Mouse (Mus musculus) heart, embryonic 14.5 days (tissue): ENCODE measurements around the gene Gm3646. TPM values are rescaled to one million over a fixed set of nuclear protein-coding genes. Genes with fewer than 3 reads are reported as not detected.

Experiments
- ATAC-seq: fragments of 200-750 bp; cut with Nextera tagmentation; 2 replicates; pipeline ENCODE4 v1.8.0; 2017; ENCODE audit warnings: low read depth, moderate TSS enrichment; ENCODE audit not compliant: insufficient number of reproducible peaks, insufficient read depth, low FRiP score
- H3K27ac ChIP-seq, 2 experiments: fragments of 200-500 bp in 1 of 2; fragments of 300-500 bp in 1 of 2; sonication (generic) in 1 of 2; replicated peaks in 1 of 2; 2 replicates each; pipeline ENCODE4 v1.5.1; 2012 to 2014; ENCODE audit warnings: low read depth in 2 of 2, low read length in 2 of 2, control low read depth in 1 of 2, mild to moderate bottlenecking in 1 of 2, mixed read lengths in 1 of 2; ENCODE audit not compliant: control insufficient read depth in 1 of 2, insufficient read depth in 1 of 2
- H3K27me3 ChIP-seq: fragments of 300-500 bp; sonication (generic); 2 replicates; pipeline ENCODE4 v1.6.1; 2014; ENCODE audit warnings: mild to moderate bottlenecking, low read length, control low read depth; ENCODE audit not compliant: control insufficient read depth, insufficient read depth
- H3K36me3 ChIP-seq: fragments of 300-500 bp; sonication (generic); 2 replicates; pipeline ENCODE4 v1.6.1; 2014; ENCODE audit warnings: mild to moderate bottlenecking, control low read depth, low read length, mixed read lengths; ENCODE audit not compliant: control insufficient read depth, insufficient read depth
- H3K4me1 ChIP-seq, 2 experiments: fragments of 200-500 bp in 1 of 2; fragments of 300-500 bp in 1 of 2; sonication (generic) in 1 of 2; 2 replicates each; pipeline ENCODE4 v1.6.1; 2012 to 2014; ENCODE audit warnings: low read length in 2 of 2, control low read depth in 1 of 2, mixed read lengths in 1 of 2; ENCODE audit not compliant: control insufficient read depth in 2 of 2, insufficient read depth in 2 of 2
- H3K4me2 ChIP-seq: fragments of 300-500 bp; sonication (generic); 2 replicates; pipeline ENCODE4 v1.6.1; 2014; ENCODE audit warnings: mild to moderate bottlenecking, low read length
- H3K4me3 ChIP-seq, 2 experiments: fragments of 200-500 bp in 1 of 2; fragments of 300-500 bp in 1 of 2; sonication (generic) in 1 of 2; 2 replicates each; pipeline ENCODE4 v1.5.1; 2012 to 2014; ENCODE audit warnings: low read length in 2 of 2, mild to moderate bottlenecking in 2 of 2, control low read depth in 1 of 2, low read depth in 1 of 2, moderate library complexity in 1 of 2; ENCODE audit not compliant: control insufficient read depth in 1 of 2, insufficient read depth in 1 of 2
- H3K9ac ChIP-seq: fragments of 300-500 bp; sonication (generic); 2 replicates; pipeline ENCODE4 v1.6.1; 2014; ENCODE audit warnings: mild to moderate bottlenecking, low read length
- H3K9me3 ChIP-seq: fragments of 300-500 bp; sonication (generic); 2 replicates; pipeline ENCODE4 v1.6.1; 2016; ENCODE audit warnings: low read length, control low read depth; ENCODE audit not compliant: control insufficient read depth
- WGBS: fragments of 180-500 bp; shearing (Covaris S2); extraction: QIAGEN DNeasy Blood & Tissue Kit; methylation state at CpG from one replicate; pipeline ENCODE4 v1.1.7; 2014; 5-methylcytosine and 5-hydroxymethylcytosine counted together
- polyA plus RNA-seq: library from polyadenylated mRNA; unstranded; fragments of >200 nt; fragmentation: Nextera tagmentation; extraction: Ambion mirVana; gene quantifications from 2 replicates; pipeline ENCODE4 v1.2.1, GENCODE M21; 2014

Gene Gm3646
- polyA plus RNA-seq, 1 experiment from 2014 or later: 3.6 TPM

GRCm38 (mm10) chr1:39779111-39779980, 25.8 kb downstream of the Gm3646 start:
- no peak overlapping the region for H3K4me3 ChIP-seq
- WGBS: 64% methylated on average over 16 of the region's 16 CpGs
- ATAC-seq: no peak
- no peaks in the 10 kb centered on the region for H3K27me3 ChIP-seq
- no peak overlapping the region for H3K9ac ChIP-seq
- no peak overlapping the region for H3K4me2 ChIP-seq
- H3K9me3 ChIP-seq: no peaks in the 10 kb centered on the region
- no peaks in the 10 kb centered on the region for H3K36me3 ChIP-seq
- no peak overlapping the region for H3K27ac ChIP-seq
- H3K4me1 ChIP-seq: peaks cover 0 to 2% of the 10 kb centered on the region in 2 experiments; a peak in 1 of 4 replicates

GRCm38 (mm10) chr1:39773991-39774729, 31.0 kb downstream of the Gm3646 start:
- WGBS: 81% methylated on average over 14 of the region's 14 CpGs
- no peak overlapping the region for H3K27ac ChIP-seq
- peaks cover 7 to 11% of the 10 kb centered on the region in 2 experiments; a peak in 3 of 4 replicates for H3K4me1 ChIP-seq
- no peak for ATAC-seq
- H3K27me3 ChIP-seq: no peaks in the 10 kb centered on the region
- H3K9ac ChIP-seq: no peak overlapping the region
- no peaks in the 10 kb centered on the region for H3K36me3 ChIP-seq
- no peaks in the 10 kb centered on the region for H3K9me3 ChIP-seq
- H3K4me2 ChIP-seq: no peak overlapping the region
- H3K4me3 ChIP-seq: no peak overlapping the region

- Histone ChIP-seq H3K4me1 (peaks cover 7 to 11% of the 10 kb centered on the region in 2 experiments; a peak in 3 of 4 replicates), H3K36me3 (no peaks in the 10 kb centered on the region), H3K27me3 (no peaks in the 10 kb centered on the region), H3K9ac (no peak overlapping the region), H3K9me3 (no peaks in the 10 kb centered on the region), H3K4me2 (no peak overlapping the region), H3K27ac (no peak overlapping the region), H3K4me3 (no peak overlapping the region)
- no peak for ATAC-seq
- 64% methylated on average over 5 of the region's 5 CpGs for WGBS
Observed at GRCm38 (mm10) chr1:39773551-39773950, 31.6 kb downstream of the Gm3646 start.

- no peaks in the 10 kb centered on the region for H3K9me3 ChIP-seq
- no peaks in the 10 kb centered on the region for H3K36me3 ChIP-seq
- no peak overlapping the region for H3K4me3 ChIP-seq
- no peak overlapping the region for H3K4me2 ChIP-seq
- ATAC-seq: peak; percentile 31; the same call in 1 of the 2 replicates
- WGBS: 22% methylated on average over 3 of the region's 3 CpGs
- no peak overlapping the region for H3K9ac ChIP-seq
- H3K27ac ChIP-seq: no peak overlapping the region
- no peaks in the 10 kb centered on the region for H3K27me3 ChIP-seq
- peaks cover 5 to 11% of the 10 kb centered on the region in 2 experiments; a peak in 3 of 4 replicates for H3K4me1 ChIP-seq
Observed at GRCm38 (mm10) chr1:39772401-39773095, 32.6 kb downstream of the Gm3646 start.

GRCm38 (mm10) chr1:39770436-39770835, 34.7 kb downstream of the Gm3646 start:
- 58% methylated on average over 5 of the region's 5 CpGs for WGBS
- H3K4me3 ChIP-seq: no peak overlapping the region
- H3K27ac ChIP-seq: no peak overlapping the region
- no peaks in the 10 kb centered on the region for H3K27me3 ChIP-seq
- H3K9me3 ChIP-seq: no peaks in the 10 kb centered on the region
- H3K4me2 ChIP-seq: no peak overlapping the region
- H3K4me1 ChIP-seq: peaks cover 5 to 11% of the 10 kb centered on the region in 2 experiments; a peak in 3 of 4 replicates
- no peak for ATAC-seq
- no peak overlapping the region for H3K9ac ChIP-seq
- no peaks in the 10 kb centered on the region for H3K36me3 ChIP-seq

GRCm38 (mm10) chr1:39768017-39768416, 37.1 kb downstream of the Gm3646 start:
- 78% methylated on average over 3 of the region's 3 CpGs for WGBS
- H3K4me3 ChIP-seq: no peak overlapping the region
- ATAC-seq: no peak
- H3K27me3 ChIP-seq: no peaks in the 10 kb centered on the region
- no peak overlapping the region for H3K9ac ChIP-seq
- H3K36me3 ChIP-seq: no peaks in the 10 kb centered on the region
- no peak overlapping the region for H3K27ac ChIP-seq
- H3K9me3 ChIP-seq: no peaks in the 10 kb centered on the region
- H3K4me1 ChIP-seq: peaks cover 4 to 5% of the 10 kb centered on the region in 2 experiments; a peak in 3 of 4 replicates
- H3K4me2 ChIP-seq: no peak overlapping the region

GRCm38 (mm10) chr1:39765854-39766493, 39.2 kb downstream of the Gm3646 start:
- Histone ChIP-seq H3K27ac (no peak overlapping the region; a peak in 1 of 4 replicates), H3K4me2 (no peak overlapping the region), H3K9ac (no peak overlapping the region), H3K4me1 (peaks cover 8 to 16% of the 10 kb centered on the region in 2 experiments), H3K9me3 (no peaks in the 10 kb centered on the region), H3K36me3 (no peaks in the 10 kb centered on the region), H3K4me3 (no peak overlapping the region), H3K27me3 (no peaks in the 10 kb centered on the region)
- 0 out of 2 replicates have a peak, but pooled peaks have one; percentile 32 for ATAC-seq
- 49% methylated on average over 7 of the region's 7 CpGs for WGBS
